Mouse (Mus musculus) small intestine, adult 2 months (tissue): ENCODE results near the gene Taar1.

Experiments used
- CTCF ChIP-seq: fragments of 200-500 bp; IDR thresholded peaks from 2 replicates; pipeline ENCODE4 v1.5.1; 2012; ENCODE audit warnings: low read depth, mild to moderate bottlenecking, control low read depth, inconsistent platforms, low read length, moderate library complexity, mixed read lengths; ENCODE audit not compliant: insufficient replicate concordance, insufficient read length; ENCODE audit errors: extremely low read depth
- POLR2A ChIP-seq: fragments of 200-500 bp; IDR thresholded peaks from 2 replicates; pipeline ENCODE4 v1.6.1; 2012; ENCODE audit warnings: low read depth, mild to moderate bottlenecking, control low read depth, inconsistent platforms, low read length, moderate library complexity

- TF ChIP-seq CTCF (no peak), POLR2A (no peak)
Observed at GRCm38 (mm10) chr10:23901119-23901518, 19.0 kb upstream of the Taar1 start.
